Mouse (Mus musculus): ENCODE data around the gene Slc22a13.

DNA sequence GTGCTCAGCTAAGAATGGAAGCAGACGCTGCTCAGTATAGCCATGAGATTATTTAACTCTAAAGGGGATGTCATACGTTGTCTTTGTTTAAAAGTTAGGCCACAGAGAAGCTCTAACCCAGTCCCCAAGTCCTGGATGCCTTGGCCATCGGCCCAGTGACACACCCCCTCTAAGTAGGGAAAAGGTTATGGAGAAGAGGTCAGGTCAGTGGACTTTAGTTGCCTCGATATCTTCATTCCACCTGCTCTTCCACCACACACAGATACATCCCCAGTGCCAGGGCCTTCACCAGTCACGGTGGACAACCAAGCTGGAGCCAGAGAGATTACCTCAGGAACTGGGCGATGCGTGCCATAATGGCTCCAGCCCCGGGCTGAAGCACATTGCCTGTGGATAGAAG is 53.5 kb downstream of the Slc22a13 start:
- TF ChIP-seq CTCF (IDR thresholded peaks at IDR 0.05) = no peak
- TF ChIP-seq POLR2A (IDR thresholded peaks at IDR 0.05; ENCODE audit: insufficient read depth, low read depth, low read length) = no peak
- no peak for TF ChIP-seq EP300 (IDR thresholded peaks at IDR 0.05; ENCODE audit: insufficient read depth, low read depth, low read length)

Data from heart, adult 2 months (tissue).